Mouse (Mus musculus): ENCODE data around the gene Sit1.
"Not testable (repeated sequence)": the region's sequence is repeated elsewhere in the genome, so short reads cannot be mapped to it uniquely, and the experiment has no call there.

Gene Sit1

GRCm38 (mm10) chr4:43499407-43500333 is 16.1 kb upstream of the Sit1 start, which contains the start of gene Arhgef39:
Gene Arhgef39 (minus strand): TSS chr4:43499695.
- DNase-seq: peak; percentile 86

GRCm38 (mm10) chr4:43498983-43499382 is 15.4 kb upstream of the Sit1 start:
- DNase-seq: peak; percentile 57

GRCm38 (mm10) chr4:43497946-43498345 is 14.4 kb upstream of the Sit1 start:
- no peak for DNase-seq

GRCm38 (mm10) chr4:43497405-43497804 is 13.9 kb upstream of the Sit1 start:
- DNase-seq: no peak

GRCm38 (mm10) chr4:43496587-43496986 is 13.1 kb upstream of the Sit1 start:
- DNase-seq: no peak

GRCm38 (mm10) chr4:43493846-43494240 is 10.3 kb upstream of the Sit1 start:
- peak; percentile 43 for DNase-seq

- peak; percentile 96 for DNase-seq
Measured at GRCm38 (mm10) chr4:43493186-43493845, 9.8 kb upstream of the Sit1 start.

- DNase-seq: peak; percentile 98
Measured at GRCm38 (mm10) chr4:43492821-43493185, 9.3 kb upstream of the Sit1 start, which contains the start of gene Ccdc107. Gene Ccdc107 (plus strand): TSS chr4:43492900.

GRCm38 (mm10) chr4:43492101-43492820 is 8.7 kb upstream of the Sit1 start:
- DNase-seq: peak; percentile 59

- DNase-seq: peak; percentile 48
Measured at GRCm38 (mm10) chr4:43490801-43491200, 7.3 kb upstream of the Sit1 start.

- DNase-seq: no peak
Measured at GRCm38 (mm10) chr4:43489611-43490010, 6.1 kb upstream of the Sit1 start.

GRCm38 (mm10) chr4:43485666-43486065 is 2.1 kb upstream of the Sit1 start:
- DNase-seq: not testable (repeated sequence)

- DNase-seq: peak; percentile 62
Measured at GRCm38 (mm10) chr4:43482591-43482990, 943 bp downstream of the Sit1 start.

GRCm38 (mm10) chr4:43481894-43482456 is 1.6 kb downstream of the Sit1 start:
- DNase-seq: no peak

GRCm38 (mm10) chr4:43480985-43481384 is 2.5 kb downstream of the Sit1 start:
- no peak for DNase-seq

GRCm38 (mm10) chr4:43478906-43479832 is 4.4 kb downstream of the Sit1 start:
- DNase-seq: peak; percentile 21

- DNase-seq: no peak
Measured at GRCm38 (mm10) chr4:43478534-43478858, 5.0 kb downstream of the Sit1 start.

- DNase-seq: peak; percentile 91
Measured at GRCm38 (mm10) chr4:43477857-43478533, 5.5 kb downstream of the Sit1 start.

- DNase-seq: no peak
Measured at GRCm38 (mm10) chr4:43476604-43477003, 6.9 kb downstream of the Sit1 start.

GRCm38 (mm10) chr4:43473636-43474035 is 9.9 kb downstream of the Sit1 start:
- no peak for DNase-seq

- no peak for DNase-seq
Measured at GRCm38 (mm10) chr4:43470301-43470700, 13.2 kb downstream of the Sit1 start.

Data from cerebellum, adult 9-11 months (tissue).